Mouse (Mus musculus) layer of hippocampus, adult 11-12 months (tissue): ENCODE results near the gene Pom121.
"Not testable (repeated sequence)": the region's sequence is repeated elsewhere in the genome, so short reads cannot be mapped to it uniquely, and the experiment has no call there.

Experiments used
- DNase-seq: peaks from one replicate; pipeline ENCODE4 v3.0.0; 2022; ENCODE audit warnings: low spot score

Gene Pom121

DNA sequence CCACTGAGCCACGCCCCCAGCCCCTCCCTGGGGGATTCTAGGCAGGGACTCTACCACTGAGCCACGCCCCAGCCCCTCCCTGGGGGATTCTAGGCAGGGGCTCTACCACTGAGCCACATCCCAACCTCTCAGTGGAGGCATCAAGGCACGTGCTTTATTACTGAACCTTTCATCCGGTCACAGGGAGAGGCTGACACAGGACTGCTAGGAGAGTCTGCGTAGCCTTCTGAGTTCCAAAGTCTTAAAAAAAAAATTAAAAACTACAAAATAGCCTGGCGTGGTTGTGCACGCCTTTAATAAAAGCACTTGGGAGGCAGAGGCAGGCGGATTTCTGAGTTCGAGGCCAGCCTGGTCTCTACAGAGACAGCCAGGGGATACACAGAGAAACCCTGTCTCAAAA lies 25.1 kb downstream of the Pom121 start:
- not testable (repeated sequence) for DNase-seq

GRCm38 (mm10) chr5:135368312-135368711 lies 26.0 kb downstream of the Pom121 start:
- DNase-seq: no peak

DNA sequence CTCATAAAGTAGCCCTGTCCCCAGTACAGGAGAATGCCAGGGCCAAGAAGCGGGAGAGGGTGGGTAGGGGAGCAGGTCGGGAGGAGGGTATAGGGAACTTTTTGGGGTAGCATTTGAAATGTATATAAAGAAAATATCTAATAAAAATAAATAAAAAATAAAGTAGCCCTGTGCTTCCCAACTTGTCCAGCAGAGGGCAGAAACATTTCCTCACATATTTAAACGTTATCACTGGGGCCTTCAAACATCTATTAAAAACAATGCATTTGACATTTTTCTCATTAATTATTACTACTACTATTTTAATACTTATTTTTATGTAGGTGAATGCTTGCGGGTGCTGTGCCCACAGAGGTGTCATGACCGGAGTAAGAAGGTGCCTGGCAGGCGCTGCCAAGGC lies 26.5 kb downstream of the Pom121 start:
- no peak for DNase-seq

DNA sequence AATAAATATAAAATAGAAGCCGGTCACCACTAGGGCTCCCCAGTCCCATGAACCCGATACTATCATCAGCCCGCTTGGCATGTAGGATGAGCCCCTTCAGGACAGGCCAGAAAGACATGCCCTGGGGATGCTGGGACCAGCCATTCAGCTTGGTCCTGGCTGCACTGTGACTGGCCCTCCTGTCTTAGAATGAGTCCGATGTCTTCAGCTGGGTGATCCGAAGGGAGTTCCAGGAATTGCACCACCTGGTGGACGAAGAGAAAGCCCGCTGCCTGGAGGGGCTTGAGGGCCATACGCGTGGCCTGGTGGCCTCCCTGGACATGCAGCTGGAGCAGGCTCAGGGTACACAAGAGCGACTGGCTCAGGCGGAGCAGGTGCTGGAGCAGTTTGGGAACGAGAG lies 30.8 kb downstream of the Pom121 start:
- DNase-seq: no peak

DNA sequence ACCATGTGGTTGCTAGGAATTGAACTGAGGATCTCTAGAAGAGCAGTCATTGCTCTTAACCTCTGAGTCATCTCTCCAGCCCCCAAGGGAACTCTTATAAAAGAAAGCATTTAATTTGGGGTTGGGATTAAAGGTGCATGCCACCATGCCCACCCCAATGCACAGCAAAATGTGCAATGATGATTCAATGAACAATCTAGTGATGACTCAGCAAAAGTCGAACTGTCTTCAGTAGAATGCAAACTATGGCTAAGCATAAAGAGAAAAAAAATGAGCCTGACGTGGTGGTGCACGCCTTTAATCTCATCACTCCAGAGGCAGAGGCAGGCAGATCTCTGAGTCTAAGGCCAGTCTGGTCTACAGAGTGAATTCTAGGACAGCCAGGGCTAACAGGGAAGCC lies 31.8 kb downstream of the Pom121 start:
- no peak for DNase-seq

DNA sequence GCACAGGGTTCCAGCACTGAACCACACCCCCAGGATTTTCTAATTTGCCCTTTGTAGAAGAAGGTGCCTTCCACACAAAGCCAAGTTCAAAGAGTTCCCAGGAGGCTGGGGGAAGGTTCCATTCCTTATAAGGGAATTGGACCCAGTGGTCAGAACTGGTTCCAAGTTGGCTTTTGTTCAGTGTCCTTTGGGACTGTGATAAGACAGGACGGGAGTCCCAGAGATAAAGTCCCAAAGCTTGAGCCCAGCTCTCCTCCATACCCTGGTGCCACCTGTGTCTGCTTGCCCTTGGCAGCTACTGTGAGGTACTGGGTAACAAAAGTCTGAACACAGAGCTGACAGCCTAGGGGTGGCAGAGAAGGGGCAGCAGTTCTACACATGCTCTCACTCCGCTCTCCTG lies 34.6 kb downstream of the Pom121 start:
- no peak for DNase-seq

DNA sequence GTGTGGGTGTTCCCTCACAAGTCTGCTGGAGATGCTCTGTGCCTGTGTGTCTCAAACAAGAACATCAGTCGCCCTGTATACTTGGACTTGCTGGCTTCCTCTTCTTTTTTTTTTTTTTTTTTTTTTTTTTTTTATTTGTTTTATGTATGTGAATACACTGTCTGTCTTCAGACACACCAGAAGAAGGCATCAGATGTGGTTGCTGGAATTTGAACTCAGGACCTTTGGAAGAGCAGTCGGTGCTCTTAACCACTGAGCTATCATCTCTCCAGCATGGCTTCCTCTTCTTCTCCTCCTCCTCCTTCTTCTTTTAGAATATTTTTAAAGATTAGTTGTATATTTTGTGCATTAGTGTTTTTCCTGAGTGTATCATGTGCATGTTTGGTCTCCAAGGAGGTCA lies 36.8 kb downstream of the Pom121 start:
- no peak for DNase-seq

DNA sequence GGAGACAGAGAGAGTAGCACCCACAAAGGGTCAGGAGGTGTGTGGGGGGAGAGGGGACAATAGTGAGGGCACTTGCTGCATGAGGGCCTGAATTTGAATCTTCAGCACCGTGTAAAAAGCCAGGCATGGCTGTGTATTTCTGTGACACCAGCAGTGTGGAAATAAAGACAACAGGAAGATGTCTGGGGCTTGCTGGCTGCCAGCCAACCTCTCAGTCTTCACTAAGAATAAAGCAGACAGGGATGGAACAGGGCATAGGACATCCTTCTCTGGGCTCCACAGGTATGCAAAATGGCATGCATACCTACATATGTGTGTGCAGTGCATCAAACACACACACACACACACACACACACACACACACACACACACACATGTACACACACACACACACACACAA lies 38.3 kb downstream of the Pom121 start:
- no peak for DNase-seq

GRCm38 (mm10) chr5:135353564-135353963 lies 40.8 kb downstream of the Pom121 start:
- DNase-seq: no peak

- no peak for DNase-seq
These were observed 41.4 kb downstream of the Pom121 start, which contains the start of gene Trim50 for GRCm38 (mm10) chr5:135352995-135353394. Trim50 (plus strand) TSS chr5:135353295.

DNA sequence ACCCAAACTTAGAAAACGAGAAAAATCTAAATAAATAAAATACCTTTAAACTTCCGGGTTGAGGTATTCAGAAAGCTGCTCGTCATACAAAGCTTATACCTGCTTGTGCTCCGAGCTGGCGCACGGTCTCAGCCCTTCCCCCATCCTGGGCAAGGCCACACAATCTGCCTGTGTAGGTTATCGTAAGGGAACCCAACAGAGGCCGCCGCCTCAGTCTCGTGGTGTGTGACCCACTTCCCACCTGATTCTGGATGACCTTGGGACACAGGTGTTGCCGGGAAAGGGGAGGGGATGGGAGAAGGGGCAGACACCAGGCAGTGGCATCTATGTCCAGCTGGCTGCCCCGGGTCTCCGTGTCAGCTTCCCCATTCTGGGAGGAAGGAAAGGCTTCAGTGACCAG lies 42.7 kb downstream of the Pom121 start:
- DNase-seq: no peak

DNA sequence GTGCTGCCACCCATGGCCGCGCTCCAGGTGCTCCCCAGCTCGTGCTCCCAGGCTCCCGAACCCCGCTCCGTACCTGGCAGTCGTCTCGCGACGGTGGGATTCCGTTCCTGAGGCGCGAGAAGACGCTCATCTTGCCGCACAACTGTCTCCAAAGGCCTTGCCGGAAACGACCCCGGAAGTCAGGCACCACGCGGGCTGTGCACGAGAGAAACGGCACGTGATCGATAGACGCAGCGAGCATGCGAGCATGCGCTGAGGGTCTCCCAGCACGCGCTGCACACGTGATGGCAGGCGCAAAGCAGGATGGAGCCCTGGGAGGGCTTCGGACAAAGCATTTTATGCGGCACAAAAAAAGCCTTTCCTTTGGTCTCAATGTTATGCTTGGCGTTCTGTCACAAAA lies 44.5 kb downstream of the Pom121 start, which contains the start of gene Fkbp6:
Fkbp6 (minus strand) TSS at position 183 of the 400 bp plus-strand sequence.
- DNase-seq: no peak

GRCm38 (mm10) chr5:135347511-135348011 lies 46.8 kb downstream of the Pom121 start:
- DNase-seq: no peak

GRCm38 (mm10) chr5:135346430-135346829 lies 47.9 kb downstream of the Pom121 start:
- DNase-seq: no peak

DNA sequence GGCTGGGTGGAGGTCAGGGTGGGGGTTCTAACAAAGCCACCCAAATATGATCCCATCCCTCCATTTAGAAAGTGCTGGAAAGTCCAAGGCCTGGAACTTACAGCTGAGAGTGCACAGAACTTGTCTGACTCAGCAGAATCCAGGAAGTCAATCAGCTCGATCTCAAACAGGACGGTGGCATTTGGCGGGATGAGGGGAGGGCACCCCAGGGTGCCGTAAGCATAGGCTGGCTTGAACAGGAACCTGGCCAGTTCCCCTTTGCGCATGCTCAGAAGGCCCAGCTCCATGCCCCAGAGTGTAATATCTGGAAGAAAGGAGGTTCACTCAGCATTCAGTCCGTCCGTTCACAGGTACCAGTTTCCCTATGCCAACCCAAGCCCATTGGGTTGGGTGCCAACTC lies 48.4 kb downstream of the Pom121 start:
- no peak for DNase-seq

DNA sequence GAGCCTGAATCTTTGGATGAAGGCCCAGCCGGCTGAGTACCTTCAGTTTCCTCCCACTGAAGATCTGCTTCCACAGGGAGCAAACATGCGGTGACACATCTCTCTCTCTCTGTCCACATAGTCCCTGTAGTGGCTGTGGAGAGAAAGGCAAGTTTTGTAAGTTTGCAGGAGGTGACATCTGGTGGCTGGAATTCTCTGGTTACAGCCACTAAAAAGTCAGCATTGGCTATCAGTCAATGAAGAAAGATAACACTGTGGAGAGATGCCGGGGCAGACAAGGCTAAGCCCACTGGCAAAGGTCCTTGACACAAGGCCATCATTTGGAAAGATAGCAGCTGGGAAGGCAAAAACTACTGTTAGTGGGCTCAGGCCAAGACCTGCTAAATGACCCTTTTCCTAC lies 56.8 kb downstream of the Pom121 start:
- no peak for DNase-seq

DNA sequence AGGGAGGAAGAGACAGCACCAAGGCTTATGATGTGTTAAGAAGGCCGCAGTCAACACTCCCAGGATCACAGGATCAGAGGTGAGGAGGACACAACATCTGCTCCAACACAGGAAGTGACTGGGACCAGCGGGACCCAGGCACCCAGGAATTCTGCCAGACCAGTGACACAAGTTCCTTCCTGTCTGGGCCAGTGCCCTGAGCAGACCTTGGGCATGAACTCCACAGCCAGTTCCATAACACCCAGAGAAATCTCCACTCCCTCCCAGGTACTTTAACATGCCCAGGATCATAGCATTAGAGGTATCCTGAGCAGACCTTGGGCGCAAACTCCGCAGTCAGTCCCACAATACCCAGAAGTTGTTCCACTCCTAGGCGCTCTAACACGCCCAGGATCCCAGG lies 63.2 kb downstream of the Pom121 start:
- no peak for DNase-seq

DNA sequence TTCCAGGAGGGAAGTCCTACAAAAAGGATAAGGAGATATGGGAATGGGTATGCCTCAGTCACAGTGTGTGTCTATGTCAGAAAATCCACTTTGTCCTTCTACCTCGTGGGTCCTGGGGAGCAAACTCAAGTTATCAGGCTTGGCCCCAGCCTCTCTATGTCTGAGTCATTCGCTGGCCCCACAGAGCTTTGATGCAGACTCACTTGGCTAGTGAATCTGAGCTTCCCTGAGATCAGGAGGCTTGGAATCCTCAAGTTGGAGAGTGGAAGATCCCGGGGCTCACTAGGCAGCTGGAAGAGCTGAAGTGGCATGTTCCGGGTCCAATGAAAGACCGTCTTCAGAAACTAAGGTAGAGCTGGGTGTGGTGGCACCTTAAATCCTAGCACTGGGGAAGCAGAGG lies 64.1 kb downstream of the Pom121 start:
- DNase-seq: no peak

GRCm38 (mm10) chr5:135329471-135329870 lies 64.9 kb downstream of the Pom121 start:
- DNase-seq: no peak
